Mouse (Mus musculus): ENCODE measurements around the gene Hist1h2an. TPM values are rescaled to one million over a fixed set of nuclear protein-coding genes. Genes with fewer than 3 reads are reported as not detected.
"Not testable (repeated sequence)": the region's sequence is repeated elsewhere in the genome, so short reads cannot be mapped to it uniquely, and the experiment has no call there.

Hist1h2an gene
- polyA plus RNA-seq, 1 experiment = not detected

DNA sequence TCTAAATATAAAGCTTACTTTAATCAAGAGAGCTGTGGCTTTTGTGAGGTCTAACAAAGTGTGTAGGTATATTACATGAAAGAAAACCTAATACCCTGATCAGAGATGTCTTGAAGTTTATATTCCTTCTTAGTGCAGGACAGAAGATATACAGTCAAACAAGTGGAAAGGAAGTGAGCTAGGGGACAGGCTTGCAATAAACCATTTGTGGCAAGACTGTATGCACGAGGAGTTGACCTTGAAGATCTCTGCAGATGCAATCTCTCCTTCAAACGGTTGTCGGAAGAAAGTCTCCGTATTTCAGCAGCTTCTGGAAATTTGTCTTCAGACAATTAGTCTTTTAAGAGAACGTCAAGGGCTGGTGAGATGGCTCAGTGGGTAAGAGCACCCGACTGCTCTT lies 2.9 kb upstream of the Hist1h2an start:
- Histone ChIP-seq H3K4me1 (ENCODE audit: control insufficient read depth, insufficient read depth, insufficient read length, low read length) (no peaks in the 10 kb centered on the region), H3K4me3 (ENCODE audit: insufficient read depth, low read depth, low read length) (no peak overlapping the region)

DNA sequence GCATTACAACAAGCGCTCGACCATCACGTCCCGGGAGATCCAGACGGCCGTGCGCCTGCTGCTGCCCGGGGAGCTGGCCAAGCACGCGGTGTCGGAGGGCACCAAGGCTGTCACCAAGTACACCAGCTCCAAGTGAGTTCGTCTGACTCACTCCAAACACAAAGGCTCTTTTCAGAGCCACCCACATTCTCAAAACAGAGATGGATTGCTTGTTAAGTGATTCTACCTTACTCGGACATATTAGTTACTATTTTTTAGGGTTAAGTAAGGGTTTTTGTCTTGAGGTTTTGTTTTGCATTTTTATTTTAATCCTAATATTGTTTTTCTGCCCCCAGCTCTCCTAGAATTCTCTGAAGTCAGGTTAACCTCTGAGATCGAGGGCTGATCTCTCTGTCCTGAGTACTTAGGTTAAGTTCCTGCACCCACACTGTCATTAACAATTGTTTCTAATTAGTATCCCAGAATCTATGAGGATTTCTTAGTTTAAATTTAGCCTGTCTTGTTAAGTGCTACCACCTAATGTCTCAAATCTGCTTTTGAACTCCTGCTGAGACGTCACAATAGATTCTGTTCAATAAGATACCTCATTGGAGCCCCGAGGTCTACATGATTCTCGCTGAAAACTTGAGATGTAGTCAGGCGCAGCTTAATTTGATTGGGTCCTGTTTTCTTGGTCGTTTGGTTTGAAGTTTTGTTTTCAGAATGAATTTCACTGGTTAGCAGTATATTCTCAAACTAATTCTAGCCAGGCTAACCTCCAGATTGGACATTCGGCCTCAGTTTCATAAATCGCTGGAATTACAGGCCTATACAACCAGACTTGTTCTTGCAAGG lies 959 bp upstream of the Hist1h2an start:
- H3K4me3 ChIP-seq (ENCODE audit: insufficient read depth, low read depth, low read length) = no peak overlapping the region
- no peak overlapping the region for H3K27ac ChIP-seq (replicated peaks; ENCODE audit: low read depth, low read length)
- H3K4me1 ChIP-seq (ENCODE audit: control insufficient read depth, insufficient read depth, insufficient read length, low read length) = no peaks in the 10 kb centered on the region

More for the DNA sequence above, 2.9 kb upstream of the Hist1h2an start:
- no peak overlapping the region for H3K27ac ChIP-seq (replicated peaks; ENCODE audit: low read depth, low read length)

DNA sequence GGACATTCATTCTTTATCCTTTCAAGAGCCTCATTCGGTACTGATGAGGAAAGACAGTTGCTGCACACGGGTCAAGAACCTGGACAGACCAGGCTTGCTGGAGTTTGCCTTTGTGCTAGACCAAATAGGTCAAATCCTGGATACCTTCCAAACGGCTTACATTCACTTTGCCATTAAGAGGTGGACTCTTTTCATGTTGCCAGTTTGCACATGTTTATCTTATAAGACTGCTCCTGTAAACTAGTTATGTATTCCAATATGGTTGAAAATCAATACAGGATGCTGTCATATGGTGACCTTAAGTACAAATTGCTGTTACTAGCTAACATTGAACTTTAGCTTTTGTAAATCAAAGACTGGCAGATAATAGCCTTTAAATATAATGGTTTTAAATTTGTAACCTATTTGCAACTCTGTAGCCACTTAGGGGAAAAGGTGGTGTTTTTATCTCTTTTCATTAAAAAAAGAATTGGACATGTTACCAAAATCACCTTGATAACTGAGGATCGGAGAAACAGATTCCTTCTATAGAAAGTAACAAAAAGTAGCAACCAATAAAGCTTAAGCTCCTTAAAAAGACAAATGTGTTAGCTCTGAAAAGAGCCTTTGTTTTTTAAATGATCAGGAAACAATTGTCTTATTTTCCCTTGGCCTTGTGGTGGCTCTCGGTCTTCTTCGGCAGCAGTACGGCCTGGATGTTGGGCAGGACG lies 674 bp downstream of the Hist1h2an start:
- Histone ChIP-seq H3K4me1 (ENCODE audit: control insufficient read depth, insufficient read depth, insufficient read length, low read length) (no peaks in the 10 kb centered on the region), H3K27ac (replicated peaks; ENCODE audit: low read depth, low read length) (no peak overlapping the region), H3K4me3 (ENCODE audit: insufficient read depth, low read depth, low read length) (peak overlapping the region; percentile 48)

- no peak overlapping the region for H3K4me3 ChIP-seq (ENCODE audit: insufficient read depth, low read depth, low read length)
Measured at GRCm38 (mm10) chr13:21784311-21784710, 2.7 kb downstream of the Hist1h2an start.

GRCm38 (mm10) chr13:21783734-21784161 lies 3.3 kb downstream of the Hist1h2an start:
- peak overlapping the region; percentile 31 for H3K4me3 ChIP-seq (ENCODE audit: insufficient read depth, low read depth, low read length)
- H3K27ac ChIP-seq (replicated peaks; ENCODE audit: low read depth, low read length) = no peak overlapping the region
- no peaks in the 10 kb centered on the region for H3K4me1 ChIP-seq (ENCODE audit: control insufficient read depth, insufficient read depth, insufficient read length, low read length)

More at GRCm38 (mm10) chr13:21784311-21784710, 2.7 kb downstream of the Hist1h2an start:
- Histone ChIP-seq H3K4me1 (ENCODE audit: control insufficient read depth, insufficient read depth, insufficient read length, low read length) (no peaks in the 10 kb centered on the region), H3K27ac (replicated peaks; ENCODE audit: low read depth, low read length) (no peak overlapping the region)

- Histone ChIP-seq H3K4me1 (ENCODE audit: control insufficient read depth, insufficient read depth, insufficient read length, low read length) (no peaks in the 10 kb centered on the region), H3K4me3 (ENCODE audit: insufficient read depth, low read depth, low read length) (peak within 1 kb of the TSS; percentile 57), H3K27ac (replicated peaks; ENCODE audit: low read depth, low read length) (no peak within 1 kb of the TSS)
Measured at GRCm38 (mm10) chr13:21783255-21783617, 3.8 kb downstream of the Hist1h2an start, which contains the start of gene Hist1h3i. Gene Hist1h3i, minus strand, starts transcription at chr13:21783370.

DNA sequence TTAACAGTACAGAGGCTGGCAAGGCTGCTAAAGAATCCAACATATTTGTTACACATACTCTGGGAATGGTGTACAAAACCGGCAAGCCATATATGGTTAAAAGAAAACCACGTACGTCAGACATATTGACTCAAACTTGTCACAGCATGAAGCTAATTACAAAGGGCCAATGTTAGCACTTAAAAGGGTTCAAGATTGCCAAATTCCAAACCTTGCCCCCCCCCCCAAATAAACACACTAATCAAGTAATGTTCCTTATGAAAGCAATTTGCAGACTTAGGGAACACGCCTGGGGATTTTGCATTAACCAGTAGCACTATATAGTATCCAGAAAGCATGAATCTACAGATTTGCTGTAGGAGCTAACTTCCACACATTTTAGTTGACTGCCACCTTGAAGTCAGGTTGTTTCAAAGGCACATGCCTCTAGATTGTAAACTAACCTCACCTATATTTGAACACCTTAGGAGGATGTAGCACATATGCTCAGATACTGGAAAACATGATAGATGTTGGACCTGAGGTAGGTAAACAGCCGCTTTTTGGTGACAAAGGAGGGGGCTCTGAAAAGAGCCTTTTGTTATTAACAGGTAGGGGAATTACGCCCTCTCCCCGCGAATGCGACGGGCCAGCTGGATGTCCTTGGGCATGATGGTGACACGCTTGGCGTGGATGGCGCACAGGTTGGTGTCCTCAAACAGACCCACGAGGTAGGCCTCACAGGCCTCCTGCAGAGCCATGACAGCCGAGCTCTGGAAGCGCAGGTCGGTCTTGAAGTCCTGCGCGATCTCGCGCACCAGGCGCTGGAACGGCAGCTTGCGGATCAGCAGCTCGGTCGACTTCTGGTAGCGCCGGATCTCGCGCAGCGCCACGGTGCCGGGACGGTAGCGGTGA lies 4.4 kb downstream of the Hist1h2an start:
- H3K4me3 ChIP-seq (ENCODE audit: insufficient read depth, low read depth, low read length) = peak overlapping the region; percentile 57
- not testable (repeated sequence) for H3K4me1 ChIP-seq (ENCODE audit: control insufficient read depth, insufficient read depth, insufficient read length, low read length)

GRCm38 (mm10) chr13:21781639-21782038 lies 5.4 kb downstream of the Hist1h2an start:
- Histone ChIP-seq H3K4me1 (ENCODE audit: control insufficient read depth, insufficient read depth, insufficient read length, low read length) (no peaks in the 10 kb centered on the region), H3K27ac (replicated peaks; ENCODE audit: low read depth, low read length) (no peak overlapping the region), H3K4me3 (ENCODE audit: insufficient read depth, low read depth, low read length) (no peak overlapping the region)

More for the DNA sequence above, 4.4 kb downstream of the Hist1h2an start:
- H3K27ac ChIP-seq (replicated peaks; ENCODE audit: low read depth, low read length) = not testable (repeated sequence)

GRCm38 (mm10) chr13:21781021-21781555 lies 5.9 kb downstream of the Hist1h2an start:
- no peak overlapping the region for H3K4me3 ChIP-seq (ENCODE audit: insufficient read depth, low read depth, low read length)
- H3K4me1 ChIP-seq (ENCODE audit: control insufficient read depth, insufficient read depth, insufficient read length, low read length) = no peaks in the 10 kb centered on the region
- no peak overlapping the region for H3K27ac ChIP-seq (replicated peaks; ENCODE audit: low read depth, low read length)

- H3K27ac ChIP-seq (replicated peaks; ENCODE audit: low read depth, low read length) = no peak within 1 kb of the TSS
- H3K4me3 ChIP-seq (ENCODE audit: insufficient read depth, low read depth, low read length) = peak within 1 kb of the TSS; percentile 75
- H3K4me1 ChIP-seq (ENCODE audit: control insufficient read depth, insufficient read depth, insufficient read length, low read length) = no peaks in the 10 kb centered on the region
Measured at GRCm38 (mm10) chr13:21779767-21780731, 7.0 kb downstream of the Hist1h2an start, which contains the start of gene Hist1h1b. Gene Hist1h1b, minus strand, starts transcription at chr13:21780625.

DNA sequence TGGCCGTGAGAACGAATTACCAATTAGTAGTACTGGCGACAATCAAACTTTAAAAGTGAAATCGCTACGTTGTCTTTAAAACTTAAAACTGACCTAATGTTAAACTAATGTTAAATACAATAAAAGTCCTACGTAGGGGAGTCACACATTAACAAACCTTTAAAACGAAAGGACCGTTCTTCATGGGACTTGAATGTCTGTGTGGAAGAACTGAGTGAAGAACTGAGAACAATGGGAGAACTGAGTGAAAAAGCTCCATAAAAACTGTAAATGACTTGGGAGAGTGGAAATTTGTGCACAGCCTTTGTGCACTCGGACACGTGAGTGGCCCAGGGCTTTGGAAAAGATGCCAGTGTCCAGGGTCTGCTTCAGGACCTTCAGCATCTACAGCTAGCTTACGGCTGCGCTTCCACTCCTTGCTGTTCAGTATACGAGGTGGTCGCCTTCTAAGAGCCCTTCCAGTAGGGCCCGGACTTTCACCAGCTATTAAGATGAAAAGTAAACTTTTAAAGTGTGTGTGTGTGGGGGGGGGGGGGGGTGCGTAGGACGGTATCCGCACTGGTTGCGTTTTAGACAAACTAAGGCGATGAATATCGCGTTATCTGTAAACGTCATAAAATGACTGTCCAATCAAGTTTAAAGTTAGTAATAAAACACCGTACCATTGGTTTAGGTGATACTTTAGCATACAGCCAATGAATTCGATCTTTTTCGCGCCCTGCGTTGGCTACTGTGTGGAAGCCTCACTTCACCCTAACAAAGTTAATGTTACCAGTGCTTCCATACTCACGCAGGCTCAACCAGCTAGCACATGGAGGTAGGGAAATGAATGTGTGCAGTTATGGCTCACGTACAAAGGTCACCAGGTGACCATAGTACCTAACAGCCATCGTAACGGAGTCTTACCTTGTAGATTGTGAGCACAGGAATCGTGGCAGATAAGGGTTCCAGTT lies 7.9 kb downstream of the Hist1h2an start:
- Histone ChIP-seq H3K4me3 (ENCODE audit: insufficient read depth, low read depth, low read length) (peak overlapping the region; percentile 75), H3K27ac (replicated peaks; ENCODE audit: low read depth, low read length) (no peak overlapping the region), H3K4me1 (ENCODE audit: control insufficient read depth, insufficient read depth, insufficient read length, low read length) (no peaks in the 10 kb centered on the region)

- Histone ChIP-seq H3K4me3 (ENCODE audit: insufficient read depth, low read depth, low read length) (no peak overlapping the region), H3K4me1 (ENCODE audit: control insufficient read depth, insufficient read depth, insufficient read length, low read length) (no peaks in the 10 kb centered on the region; the same call in 1 of the 2 replicates), H3K27ac (replicated peaks; ENCODE audit: low read depth, low read length) (no peak overlapping the region)
Measured at GRCm38 (mm10) chr13:21755707-21756106, 31.3 kb downstream of the Hist1h2an start.

Measured in brown adipose tissue, adult 24 weeks (tissue).